Mouse (Mus musculus): ENCODE measurements around the gene Trim34b.

GRCm38 (mm10) chr7:104291638-104292400 is 37.5 kb upstream of the Trim34b start:
- TF ChIP-seq CTCF (IDR thresholded peaks at IDR 0.05; ENCODE audit: extremely low read depth, insufficient read depth, low read length) (no peak), POLR2A (IDR thresholded peaks at IDR 0.05; ENCODE audit: extremely low read depth, insufficient read depth, low read length) (no peak)

Measured in cortical plate, adult 2 months (tissue).